Mouse (Mus musculus) ES-Bruce4 (cell line): Measurements from ENCODE around the gene Dlx6.

ENCODE experiments used
- CTCF ChIP-seq: IDR thresholded peaks from one replicate; pipeline ENCODE4 v1.8.1; 2011; ENCODE audit warnings: low read depth, low read length
- EP300 ChIP-seq: IDR thresholded peaks from 2 replicates; pipeline ENCODE4 v1.6.1; 2011; ENCODE audit warnings: low read depth, low read length; ENCODE audit not compliant: insufficient read depth
- POLR2A ChIP-seq: IDR thresholded peaks from one replicate; pipeline ENCODE4 v1.8.1; 2011; ENCODE audit warnings: low read length; ENCODE audit not compliant: insufficient read depth

GRCm38 (mm10) chr6:6863160-6863870 lies at the start of gene Dlx6:
- TF ChIP-seq CTCF (no peak), POLR2A (no peak), EP300 (no peak)
